24 mouse cellular contexts compared by ENCODE assay signal in the genomic region with DNA sequence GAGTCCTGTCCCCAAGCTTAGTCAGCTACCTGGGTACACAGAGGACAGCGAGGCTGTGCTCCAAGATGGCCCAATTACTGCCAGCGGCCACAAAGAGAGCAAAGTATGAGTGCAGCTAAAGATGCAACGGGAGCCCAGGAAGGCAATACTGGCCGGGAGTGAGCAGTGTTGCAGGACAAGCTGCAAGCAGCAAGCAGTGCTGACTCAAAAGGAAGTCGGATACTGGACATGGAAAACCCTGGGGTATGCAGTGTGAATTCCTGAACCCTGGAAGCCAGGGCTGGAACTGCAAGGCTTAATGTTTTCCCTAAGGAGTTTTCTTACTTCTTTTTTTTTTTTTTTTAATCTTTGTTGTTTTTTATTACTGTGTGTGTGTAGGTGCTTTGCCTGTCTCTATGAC. TPM values are rescaled to one million over a fixed set of nuclear protein-coding genes. Genes with fewer than 3 reads are reported as not detected.
DNase-seq lines count a peak whose midpoint lies in the region; ATAC-seq and TF ChIP-seq lines count a peak whose summit lies in the region.
"Had no signal": no experiment of that assay in that cellular context is flagged by ENCODE, and none has a peak within 500 bp of the region (broad histone marks: within the 10 kb centered on the region; RNA-seq: fewer than 3 reads in every experiment).

No protein-coding gene starts in this region.

- H3K9ac ChIP-seq in heart, adult 2 months (ENCODE audit: low read depth, low read length) = no peak overlapping the region
- H3K9ac ChIP-seq in kidney, embryonic 16.5 days (replicated peaks; ENCODE audit: low read length) = no peak overlapping the region
- 0 out of 2 replicates have a peak overlapping the region, but pooled peaks have one; percentile 10 for H3K9ac ChIP-seq in midbrain, embryonic 13.5 days (replicated peaks)
- no peak overlapping the region for H3K9ac ChIP-seq in midbrain, embryonic 14.5 days (replicated peaks; ENCODE audit: low read length)
- H3K9ac ChIP-seq: forebrain, embryonic 13.5 days; hindbrain, embryonic 13.5 days had no signal

- DNase-seq in heart, adult 11 months = peak; percentile 87
- no peak for DNase-seq in heart, adult 18-20 months
- DNase-seq in heart, postnatal 4 days = peak; percentile 11
- DNase-seq in heart, adult 2 months = no peak
- DNase-seq in kidney, postnatal 14 days = peak; percentile 21
- no peak for DNase-seq in midbrain, embryonic 14.5 days
- DNase-seq: adrenal gland, postnatal 10 days; adrenal gland, postnatal 36 days; cerebellum, adult 18-20 months; cerebellum, adult 9-10 months; cerebellum, postnatal 14 days; gastrocnemius, postnatal 10 days; gastrocnemius, postnatal 36 days had no signal

- TF ChIP-seq CTCF in heart, adult 2 months (IDR thresholded peaks at IDR 0.05) = no peak

- WGBS in heart, adult 2 months = 47% methylated on average over 5 of the region's 5 CpGs
- WGBS in kidney, embryonic 16.5 days = 67% methylated on average over 5 of the region's 5 CpGs
- WGBS in midbrain, embryonic 13.5 days = 79% methylated on average over 5 of the region's 5 CpGs
- WGBS in midbrain, embryonic 14.5 days = 84% methylated on average over 5 of the region's 5 CpGs

- H3K4me2 ChIP-seq in kidney, embryonic 16.5 days (replicated peaks; ENCODE audit: low read depth, low read length) = no peak overlapping the region
- no peak overlapping the region for H3K4me2 ChIP-seq in midbrain, embryonic 13.5 days (replicated peaks)
- H3K4me2 ChIP-seq in midbrain, embryonic 14.5 days (ENCODE audit: low read length) = no peak overlapping the region
- H3K4me2 ChIP-seq: forebrain, embryonic 13.5 days; heart, embryonic 11.5 days; hindbrain, embryonic 13.5 days had no signal

- no peaks in the 10 kb centered on the region for H3K4me1 ChIP-seq in heart, adult 2 months (ENCODE audit: control insufficient read depth, insufficient read depth, low read length)
- peaks cover 35% of the 10 kb centered on the region for H3K4me1 ChIP-seq in kidney, embryonic 16.5 days (ENCODE audit: insufficient read depth, low read length)
- peaks cover 24% of the 10 kb centered on the region for H3K4me1 ChIP-seq in midbrain, embryonic 13.5 days (replicated peaks)
- peaks cover 9% of the 10 kb centered on the region; the same call in 1 of the 2 replicates for H3K4me1 ChIP-seq in midbrain, embryonic 14.5 days (ENCODE audit: control insufficient read depth, insufficient read depth, low read length)

- H3K4me3 ChIP-seq in heart, adult 2 months = no peak overlapping the region
- no peak overlapping the region for H3K4me3 ChIP-seq in kidney, embryonic 16.5 days (ENCODE audit: low read length)
- no peak overlapping the region for H3K4me3 ChIP-seq in midbrain, embryonic 13.5 days (replicated peaks)
- no peak overlapping the region for H3K4me3 ChIP-seq in midbrain, embryonic 14.5 days (replicated peaks; ENCODE audit: low read depth, low read length)
- H3K4me3 ChIP-seq: forebrain, embryonic 10.5 days; forebrain, embryonic 13.5 days; hindbrain, embryonic 10.5 days; hindbrain, embryonic 13.5 days had no signal

- no peak for ATAC-seq in kidney, embryonic 16.5 days (ENCODE audit: low FRiP score, low TSS enrichment)
- no peak for ATAC-seq in midbrain, embryonic 13.5 days
- no peak for ATAC-seq in midbrain, embryonic 14.5 days (ENCODE audit: low FRiP score, low TSS enrichment)
- ATAC-seq: forebrain, embryonic 13.5 days; forebrain, embryonic 16.5 days; hindbrain, embryonic 16.5 days; Patski had no signal

- H3K79me2 ChIP-seq in heart, adult 2 months (replicated peaks; ENCODE audit: control insufficient read depth, insufficient read depth, low read length) = no peaks in the 10 kb centered on the region

- TF ChIP-seq EP300 in heart, adult 2 months (IDR thresholded peaks at IDR 0.05; ENCODE audit: insufficient read depth, low read depth, low read length) = no peak

- H3K27ac ChIP-seq in heart, adult 2 months = no peak overlapping the region
- H3K27ac ChIP-seq in kidney, embryonic 16.5 days (ENCODE audit: low read length) = no peak overlapping the region
- no peak overlapping the region for H3K27ac ChIP-seq in midbrain, embryonic 13.5 days
- no peak overlapping the region for H3K27ac ChIP-seq in midbrain, embryonic 14.5 days (replicated peaks; ENCODE audit: low read depth, low read length)
- H3K27ac ChIP-seq: forebrain, embryonic 10.5 days; forebrain, embryonic 13.5 days; hindbrain, embryonic 10.5 days; hindbrain, embryonic 13.5 days had no signal

- no peaks in the 10 kb centered on the region for H3K27me3 ChIP-seq in heart, adult 2 months (ENCODE audit: control insufficient read depth, insufficient read depth, low read length)
- no peaks in the 10 kb centered on the region for H3K27me3 ChIP-seq in kidney, embryonic 16.5 days (ENCODE audit: insufficient read depth, low read length)
- no peaks in the 10 kb centered on the region for H3K27me3 ChIP-seq in midbrain, embryonic 13.5 days
- H3K27me3 ChIP-seq in midbrain, embryonic 14.5 days (ENCODE audit: control insufficient read depth, insufficient read depth, low read length) = no peaks in the 10 kb centered on the region
- H3K27me3 ChIP-seq: forebrain, embryonic 13.5 days had no signal

- intact Hi-C loops in heart, adult 2 months (cut with DNase I) = no loop called here

- H3K9me3 ChIP-seq in kidney, embryonic 16.5 days (ENCODE audit: low read length) = no peaks in the 10 kb centered on the region
- H3K9me3 ChIP-seq in midbrain, embryonic 13.5 days = no peaks in the 10 kb centered on the region
- H3K9me3 ChIP-seq in midbrain, embryonic 14.5 days (ENCODE audit: control insufficient read depth, low read length) = no peaks in the 10 kb centered on the region
- H3K9me3 ChIP-seq: forebrain, embryonic 10.5 days; forebrain, embryonic 13.5 days; hindbrain, embryonic 10.5 days; hindbrain, embryonic 13.5 days had no signal

- TF ChIP-seq POLR2A in heart, adult 2 months (IDR thresholded peaks at IDR 0.05; ENCODE audit: insufficient read depth, low read depth, low read length) = no peak

- H3K36me3 ChIP-seq in heart, adult 2 months (ENCODE audit: control insufficient read depth, insufficient read depth, low read length) = no peaks in the 10 kb centered on the region
- no peaks in the 10 kb centered on the region for H3K36me3 ChIP-seq in kidney, embryonic 16.5 days (ENCODE audit: insufficient read depth, low read length)
- H3K36me3 ChIP-seq in midbrain, embryonic 13.5 days = no peaks in the 10 kb centered on the region
- no peaks in the 10 kb centered on the region for H3K36me3 ChIP-seq in midbrain, embryonic 14.5 days (ENCODE audit: control insufficient read depth, insufficient read depth, low read length)
- H3K36me3 ChIP-seq: forebrain, embryonic 10.5 days; hindbrain, embryonic 10.5 days; hindbrain, embryonic 13.5 days had no signal

RNA-seq across cellular contexts. Expression of a gene that starts 28.3 kb away (rescaled TPM):
- under 1 TPM; 0.37 to 0.44 TPM for total RNA-seq in heart, adult 18-20 months (2021)
- 10 to 100 TPM; 18.2 to 19.3 TPM for total RNA-seq in heart, postnatal 4 days (2021)
- under 1 TPM; 0.63 to 0.66 TPM for total RNA-seq in heart, adult 2 months (2021)
- polyA plus RNA-seq in heart, adult 2 months (2012; rRNA removed) = 0.76 and 1.2 TPM in 2 replicates
- polyA plus RNA-seq in kidney, embryonic 16.5 days (2015; fragmentation: Nextera tagmentation; extraction: Ambion mirVana) = 69.5 and 71.1 TPM in 2 replicates
- polyA plus RNA-seq in midbrain, embryonic 13.5 days (2015; fragmentation: Nextera tagmentation; extraction: Ambion mirVana) = 35.2 and 44.5 TPM in 2 replicates
- polyA plus RNA-seq in midbrain, embryonic 14.5 days (2014; fragmentation: Nextera tagmentation; extraction: Ambion mirVana) = 19.3 and 25.8 TPM in 2 replicates

RNA-seq across cellular contexts. Expression of a gene that starts 36.3 kb away (rescaled TPM):
- 10 to 100 TPM; 70.9 to 74.6 TPM for total RNA-seq in heart, adult 18-20 months (2021)
- 1,000 to 10,000 TPM; 1,178 to 1,267 TPM for total RNA-seq in heart, postnatal 4 days (2021)
- total RNA-seq in heart, adult 2 months (2021) = 100 to 1,000 TPM in 1 of 2 experiments, 10 to 100 TPM in 1; 86.6 to 107 TPM
- polyA plus RNA-seq in heart, adult 2 months (2012; rRNA removed) = 176 and 204 TPM in 2 replicates
- 447 and 578 TPM in 2 replicates for polyA plus RNA-seq in kidney, embryonic 16.5 days (2015; fragmentation: Nextera tagmentation; extraction: Ambion mirVana)
- polyA plus RNA-seq in midbrain, embryonic 13.5 days (2015; fragmentation: Nextera tagmentation; extraction: Ambion mirVana) = 33.0 and 37.4 TPM in 2 replicates
- polyA plus RNA-seq in midbrain, embryonic 14.5 days (2014; fragmentation: Nextera tagmentation; extraction: Ambion mirVana) = 22.5 and 33.0 TPM in 2 replicates
- total RNA-seq: granulocyte monocyte progenitor cell, adult 5-6 weeks had no signal

RNA-seq across cellular contexts. Expression of a gene that starts 46.2 kb away (rescaled TPM):
- under 1 TPM; 0.49 to 0.60 TPM for total RNA-seq in heart, adult 18-20 months (2021)
- 1 to 10 TPM; 1.3 to 2.0 TPM for total RNA-seq in heart, postnatal 4 days (2021)
- under 1 TPM; 0.55 to 0.84 TPM for total RNA-seq in heart, adult 2 months (2021)
- polyA plus RNA-seq in heart, adult 2 months (2012; rRNA removed) = 0.59 and 1.7 TPM in 2 replicates
- 8.0 and 9.9 TPM in 2 replicates for polyA plus RNA-seq in kidney, embryonic 16.5 days (2015; fragmentation: Nextera tagmentation; extraction: Ambion mirVana)
- polyA plus RNA-seq in midbrain, embryonic 13.5 days (2015; fragmentation: Nextera tagmentation; extraction: Ambion mirVana) = 13.0 and 15.4 TPM in 2 replicates
- 5.4 and 7.0 TPM in 2 replicates for polyA plus RNA-seq in midbrain, embryonic 14.5 days (2014; fragmentation: Nextera tagmentation; extraction: Ambion mirVana)

RNA-seq across cellular contexts. Expression of a gene that starts 51.4 kb away (rescaled TPM):
- 100 to 1,000 TPM; 110 to 113 TPM for total RNA-seq in heart, adult 18-20 months (2021)
- 100 to 1,000 TPM; 136 to 142 TPM for total RNA-seq in heart, postnatal 4 days (2021)
- total RNA-seq in heart, adult 2 months (2021) = 100 to 1,000 TPM; 104 to 116 TPM
- polyA plus RNA-seq in heart, adult 2 months (2012; rRNA removed) = 64.4 and 119 TPM in 2 replicates
- polyA plus RNA-seq in kidney, embryonic 16.5 days (2015; fragmentation: Nextera tagmentation; extraction: Ambion mirVana) = 167 and 168 TPM in 2 replicates
- 143 and 158 TPM in 2 replicates for polyA plus RNA-seq in midbrain, embryonic 13.5 days (2015; fragmentation: Nextera tagmentation; extraction: Ambion mirVana)
- 169 and 171 TPM in 2 replicates for polyA plus RNA-seq in midbrain, embryonic 14.5 days (2014; fragmentation: Nextera tagmentation; extraction: Ambion mirVana)

Comparison
In these comparisons a context has a peak if more than half of its experiments do, and no peak if none do; other contexts are left out.
1. DNase-seq: peak in heart, adult 11 months (single experiment), heart, postnatal 4 days (single experiment) and kidney, postnatal 14 days (single experiment); none in heart, adult 18-20 months (0 of 2), heart, adult 2 months (0 of 2) and midbrain, embryonic 14.5 days (single experiment).